Mouse (Mus musculus) kidney, embryonic 15.5 days (tissue): ENCODE data around the gene Cog5. TPM values are rescaled to one million over a fixed set of nuclear protein-coding genes. Genes with fewer than 3 reads are reported as not detected.

Experiments
- ATAC-seq: fragments of 200-750 bp; cut with Nextera tagmentation; replicated peaks from 2 replicates; pipeline ENCODE4 v1.8.0; 2017; ENCODE audit warnings: moderate TSS enrichment; ENCODE audit not compliant: low FRiP score
- H3K27ac ChIP-seq: fragments of 300-500 bp; sonication (generic); 2 replicates; pipeline ENCODE4 v1.5.1; 2015; ENCODE audit warnings: mild to moderate bottlenecking, inconsistent platforms
- H3K27me3 ChIP-seq: fragments of 300-500 bp; sonication (generic); 2 replicates; pipeline ENCODE4 v1.6.1; 2015; ENCODE audit warnings: inconsistent platforms
- H3K36me3 ChIP-seq: fragments of 300-500 bp; sonication (generic); 2 replicates; pipeline ENCODE4 v1.6.1; 2015; ENCODE audit warnings: inconsistent platforms
- H3K4me1 ChIP-seq: fragments of 300-500 bp; sonication (generic); 2 replicates; pipeline ENCODE4 v1.6.1; 2015; ENCODE audit warnings: inconsistent platforms
- H3K4me2 ChIP-seq: fragments of 300-500 bp; sonication (generic); 2 replicates; pipeline ENCODE4 v1.6.1; 2015; ENCODE audit warnings: moderate library complexity, mild to moderate bottlenecking, inconsistent platforms
- H3K4me3 ChIP-seq: fragments of 300-500 bp; sonication (generic); replicated peaks from 2 replicates; pipeline ENCODE4 v1.5.1; 2015; ENCODE audit warnings: mild to moderate bottlenecking, inconsistent platforms
- H3K9ac ChIP-seq: fragments of 300-500 bp; sonication (generic); 2 replicates; pipeline ENCODE4 v1.6.1; 2015; ENCODE audit warnings: mild to moderate bottlenecking, inconsistent platforms
- H3K9me3 ChIP-seq: fragments of 300-500 bp; sonication (generic); replicated peaks from 2 replicates; pipeline ENCODE4 v1.6.1; 2016; ENCODE audit warnings: inconsistent platforms
- WGBS: fragments of 180-500 bp; shearing (Covaris S2); methylation state at CpG from one replicate; pipeline ENCODE4 v1.1.7; 2015; ENCODE audit warnings: mixed read lengths; 5-methylcytosine and 5-hydroxymethylcytosine counted together
- polyA plus RNA-seq: library from polyadenylated mRNA; unstranded; fragments of >200 nt; fragmentation: Nextera tagmentation; extraction: Ambion mirVana; gene quantifications from 2 replicates; pipeline ENCODE4 v1.2.1, GENCODE M21; 2015

The Cog5 gene
- polyA plus RNA-seq, 1 experiment from 2014 or later = 27.9 TPM

DNA sequence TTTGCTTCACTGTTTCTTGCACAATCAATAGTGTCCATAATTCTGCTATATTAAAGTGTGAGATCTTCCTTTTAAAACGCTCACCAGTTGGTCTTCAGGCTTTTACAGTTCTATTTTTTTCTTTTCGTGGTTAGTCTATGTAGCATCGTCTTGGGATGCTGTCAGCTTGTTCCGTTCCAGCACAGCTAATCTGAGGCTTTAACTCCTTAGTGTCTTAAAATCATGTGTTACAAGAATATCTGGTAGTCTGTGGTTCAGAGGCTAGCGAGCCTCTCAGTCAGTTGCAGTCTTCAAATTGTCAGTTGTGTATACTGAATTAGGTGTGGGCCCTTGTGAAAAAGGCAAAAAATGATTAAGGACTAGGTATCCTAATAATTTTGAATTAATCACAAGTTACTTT, 57.6 kb downstream of the Cog5 start:
- 0 out of 2 replicates have a peak, but pooled peaks cover 4% of the 10 kb centered on the region for H3K4me1 ChIP-seq
- H3K9ac ChIP-seq = no peak overlapping the region
- H3K9me3 ChIP-seq = no peaks in the 10 kb centered on the region
- H3K4me2 ChIP-seq = no peak overlapping the region
- no peak overlapping the region for H3K4me3 ChIP-seq
- ATAC-seq = no peak
- 61% methylated on average over 5 of the region's 5 CpGs for WGBS
- H3K27ac ChIP-seq = no peak overlapping the region
- no peaks in the 10 kb centered on the region for H3K36me3 ChIP-seq
- no peaks in the 10 kb centered on the region for H3K27me3 ChIP-seq

DNA sequence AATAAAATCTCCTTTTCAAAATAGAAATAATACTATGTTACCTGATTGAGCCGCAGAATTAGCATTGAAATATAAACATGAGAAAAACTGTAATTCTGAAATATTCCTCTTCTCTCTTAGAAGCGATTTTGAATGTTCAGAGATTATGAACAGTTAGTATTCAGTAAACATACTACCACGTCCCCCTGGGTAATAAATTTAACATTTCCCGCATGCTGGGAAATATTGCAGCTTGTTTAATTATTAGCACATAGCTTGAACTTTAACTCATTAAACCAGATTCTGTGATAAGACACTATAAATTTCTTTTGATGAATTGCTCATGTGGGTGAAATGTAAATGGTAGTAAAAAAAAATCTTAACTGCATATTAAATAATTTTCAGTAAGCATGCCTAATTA, 58.1 kb downstream of the Cog5 start:
- Histone ChIP-seq H3K27me3 (no peaks in the 10 kb centered on the region), H3K4me3 (no peak overlapping the region), H3K4me1 (0 out of 2 replicates have a peak, but pooled peaks cover 4% of the 10 kb centered on the region), H3K4me2 (no peak overlapping the region), H3K27ac (no peak overlapping the region), H3K9me3 (no peaks in the 10 kb centered on the region), H3K36me3 (no peaks in the 10 kb centered on the region), H3K9ac (no peak overlapping the region)
- 57% methylated on average over 4 of the region's 4 CpGs for WGBS
- no peak for ATAC-seq

GRCm38 (mm10) chr12:31713600-31713999, 58.9 kb downstream of the Cog5 start, which contains the start of gene Gpr22:
TSS of gene Gpr22 (minus strand) at chr12:31713947.
- Histone ChIP-seq H3K27me3 (no peaks in the 10 kb centered on the region), H3K4me1 (0 out of 2 replicates have a peak, but pooled peaks cover 4% of the 10 kb centered on the region), H3K36me3 (no peaks in the 10 kb centered on the region), H3K4me2 (no peak within 1 kb of the TSS), H3K4me3 (no peak within 1 kb of the TSS), H3K9me3 (no peaks in the 10 kb centered on the region), H3K9ac (no peak within 1 kb of the TSS), H3K27ac (no peak within 1 kb of the TSS)
- ATAC-seq = no peak
- 35% methylated on average over 6 of the region's 6 CpGs for WGBS

DNA sequence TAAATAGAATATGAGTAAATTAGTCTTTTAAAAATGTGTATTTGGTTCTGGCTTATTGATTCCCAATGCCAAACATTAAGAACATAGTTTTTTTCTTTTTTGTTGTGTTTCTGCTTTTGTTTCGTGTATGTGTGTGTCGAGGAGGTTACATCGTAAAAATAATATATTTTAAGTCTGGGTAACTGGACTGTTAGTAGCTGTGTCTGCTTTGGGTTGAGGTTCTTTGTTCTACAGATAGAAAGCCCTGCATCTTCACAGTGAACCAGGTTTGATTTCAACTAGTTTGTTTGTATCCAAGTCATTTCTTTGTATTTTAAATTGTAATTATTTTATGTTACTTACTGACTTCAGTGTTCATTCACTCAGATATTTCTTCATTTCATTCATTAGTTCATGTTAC, 59.4 kb downstream of the Cog5 start:
- no peaks in the 10 kb centered on the region for H3K27me3 ChIP-seq
- H3K4me2 ChIP-seq = no peak overlapping the region
- no peak for ATAC-seq
- H3K36me3 ChIP-seq = no peaks in the 10 kb centered on the region
- H3K4me1 ChIP-seq = 0 out of 2 replicates have a peak, but pooled peaks cover 4% of the 10 kb centered on the region
- no peak overlapping the region for H3K4me3 ChIP-seq
- H3K27ac ChIP-seq = no peak overlapping the region
- 68% methylated on average over 3 of the region's 3 CpGs for WGBS
- H3K9me3 ChIP-seq = no peaks in the 10 kb centered on the region
- no peak overlapping the region for H3K9ac ChIP-seq

- WGBS = 70% methylated on average over 1 of the region's 1 CpGs
- H3K27ac ChIP-seq = no peak overlapping the region
- H3K36me3 ChIP-seq = no peaks in the 10 kb centered on the region
- no peak overlapping the region for H3K4me3 ChIP-seq
- no peaks in the 10 kb centered on the region for H3K27me3 ChIP-seq
- H3K4me1 ChIP-seq = no peaks in the 10 kb centered on the region
- no peak for ATAC-seq
- H3K4me2 ChIP-seq = no peak overlapping the region
- no peak overlapping the region for H3K9ac ChIP-seq
- H3K9me3 ChIP-seq = no peaks in the 10 kb centered on the region
Measured at GRCm38 (mm10) chr12:31719586-31720275, 65.1 kb downstream of the Cog5 start.

- H3K27me3 ChIP-seq = no peaks in the 10 kb centered on the region
- ATAC-seq = no peak
- no peak overlapping the region for H3K4me2 ChIP-seq
- H3K36me3 ChIP-seq = no peaks in the 10 kb centered on the region
- 83% methylated on average over 3 of the region's 3 CpGs for WGBS
- H3K9me3 ChIP-seq = no peaks in the 10 kb centered on the region
- no peak overlapping the region for H3K27ac ChIP-seq
- no peak overlapping the region for H3K9ac ChIP-seq
- H3K4me1 ChIP-seq = no peaks in the 10 kb centered on the region
- H3K4me3 ChIP-seq = no peak overlapping the region
Measured at GRCm38 (mm10) chr12:31724576-31724975, 69.9 kb downstream of the Cog5 start.

- Histone ChIP-seq H3K9ac (no peak overlapping the region), H3K27ac (no peak overlapping the region), H3K27me3 (no peaks in the 10 kb centered on the region), H3K4me3 (no peak overlapping the region), H3K36me3 (no peaks in the 10 kb centered on the region), H3K9me3 (no peaks in the 10 kb centered on the region), H3K4me2 (no peak overlapping the region), H3K4me1 (no peaks in the 10 kb centered on the region)
- no peak for ATAC-seq
- WGBS = 87% methylated on average over 12 of the region's 12 CpGs
Measured at GRCm38 (mm10) chr12:31725511-31726275, 71.0 kb downstream of the Cog5 start.

GRCm38 (mm10) chr12:31726707-31727106, 72.0 kb downstream of the Cog5 start:
- no peaks in the 10 kb centered on the region for H3K9me3 ChIP-seq
- H3K27me3 ChIP-seq = no peaks in the 10 kb centered on the region
- WGBS = 59% methylated on average over 1 of the region's 1 CpGs
- no peak for ATAC-seq
- no peak overlapping the region for H3K4me2 ChIP-seq
- H3K9ac ChIP-seq = no peak overlapping the region
- H3K4me3 ChIP-seq = no peak overlapping the region
- no peak overlapping the region for H3K27ac ChIP-seq
- no peaks in the 10 kb centered on the region for H3K4me1 ChIP-seq
- H3K36me3 ChIP-seq = no peaks in the 10 kb centered on the region

DNA sequence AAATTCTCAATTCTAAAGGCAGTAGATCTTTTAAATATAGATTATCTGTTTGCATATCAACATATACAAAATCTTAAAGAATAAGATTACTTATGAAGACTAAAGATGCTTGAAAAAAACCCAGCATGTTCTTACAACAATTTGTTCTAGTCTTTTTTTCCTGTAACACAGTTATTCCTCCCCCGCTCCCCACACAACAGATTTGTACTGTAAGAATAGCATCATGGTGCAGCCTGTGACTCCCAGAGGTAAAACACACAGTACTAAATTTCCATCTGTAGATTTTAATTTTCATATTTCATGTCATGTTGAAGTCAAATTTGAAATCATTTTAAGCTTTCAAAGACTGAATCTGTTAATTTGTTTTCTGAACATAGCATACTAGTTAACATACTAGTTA, 75.5 kb downstream of the Cog5 start:
- no peaks in the 10 kb centered on the region for H3K9me3 ChIP-seq
- no peaks in the 10 kb centered on the region for H3K36me3 ChIP-seq
- no peak overlapping the region for H3K9ac ChIP-seq
- H3K4me3 ChIP-seq = no peak overlapping the region
- H3K4me1 ChIP-seq = no peaks in the 10 kb centered on the region
- ATAC-seq = no peak
- no peaks in the 10 kb centered on the region for H3K27me3 ChIP-seq
- H3K27ac ChIP-seq = no peak overlapping the region
- 83% methylated on average over 1 of the region's 1 CpGs for WGBS
- H3K4me2 ChIP-seq = no peak overlapping the region

- no peaks in the 10 kb centered on the region for H3K4me1 ChIP-seq
- no peak overlapping the region for H3K27ac ChIP-seq
- H3K4me2 ChIP-seq = no peak overlapping the region
- no peaks in the 10 kb centered on the region for H3K27me3 ChIP-seq
- no peaks in the 10 kb centered on the region for H3K36me3 ChIP-seq
- no peak for ATAC-seq
- 82% methylated on average over 2 of the region's 2 CpGs for WGBS
- no peaks in the 10 kb centered on the region for H3K9me3 ChIP-seq
- no peak overlapping the region for H3K4me3 ChIP-seq
- no peak overlapping the region for H3K9ac ChIP-seq
Measured at GRCm38 (mm10) chr12:31734616-31735015, 79.9 kb downstream of the Cog5 start.

DNA sequence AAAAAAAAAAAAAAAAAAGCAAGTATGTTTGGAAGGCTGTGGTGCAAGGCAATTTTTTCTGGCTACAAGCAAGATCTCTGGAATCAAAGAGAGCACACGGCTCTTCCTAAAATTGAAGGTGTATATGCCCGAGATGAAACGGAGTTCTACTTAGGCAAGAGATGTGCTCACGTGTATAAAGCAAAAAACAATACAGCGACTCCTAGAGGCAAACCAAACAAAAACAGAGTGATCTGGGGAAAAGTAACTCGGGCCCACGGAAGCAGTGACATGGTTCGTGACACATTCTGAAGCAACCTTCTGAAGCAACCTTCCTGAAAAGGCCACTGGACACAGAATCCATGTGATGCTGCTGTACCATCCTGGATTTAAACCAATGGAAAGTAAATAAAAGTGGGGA, 92.6 kb downstream of the Cog5 start:
- no peaks in the 10 kb centered on the region for H3K4me1 ChIP-seq
- H3K36me3 ChIP-seq = no peaks in the 10 kb centered on the region
- no peaks in the 10 kb centered on the region for H3K27me3 ChIP-seq
- no peak overlapping the region for H3K27ac ChIP-seq
- ATAC-seq = no peak
- no peak overlapping the region for H3K4me2 ChIP-seq
- no peak overlapping the region for H3K4me3 ChIP-seq
- 86% methylated on average over 8 of the region's 8 CpGs for WGBS
- H3K9ac ChIP-seq = no peak overlapping the region
- peaks cover 5% of the 10 kb centered on the region; the same call in 1 of the 2 replicates for H3K9me3 ChIP-seq

DNA sequence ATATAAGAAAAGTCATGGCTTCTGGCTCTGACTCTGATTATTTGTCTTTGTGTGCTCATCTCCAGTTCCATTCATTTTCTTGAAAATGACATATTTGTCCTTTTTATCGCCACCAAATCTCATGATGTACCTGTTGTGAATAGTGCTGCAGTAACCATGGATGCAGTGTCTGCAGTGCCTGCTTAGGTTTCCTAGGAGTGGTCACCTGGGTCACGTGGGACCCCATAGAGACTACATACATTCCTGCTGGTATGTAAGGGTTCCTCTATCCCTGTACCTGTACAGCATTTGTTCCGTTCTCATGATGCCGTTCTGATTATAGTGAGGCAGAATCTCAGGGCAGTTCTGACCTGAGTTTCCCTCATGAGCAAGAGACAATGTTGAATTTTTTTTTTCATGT, 95.2 kb downstream of the Cog5 start:
- Histone ChIP-seq H3K4me3 (no peak overlapping the region), H3K4me1 (no peaks in the 10 kb centered on the region), H3K9me3 (no peaks in the 10 kb centered on the region), H3K36me3 (no peaks in the 10 kb centered on the region), H3K27me3 (no peaks in the 10 kb centered on the region), H3K27ac (no peak overlapping the region), H3K4me2 (no peak overlapping the region), H3K9ac (no peak overlapping the region)
- no peak for ATAC-seq
- WGBS = 97% methylated on average over 4 of the region's 4 CpGs
